Mouse (Mus musculus) adipocyte (in vitro differentiated cells): ENCODE results near the gene Gins2.

ENCODE experiments used
- DNase-seq: peaks from one replicate; pipeline ENCODE4 v3.0.0-alpha.2; 2016; ENCODE audit warnings: low spot score

The Gins2 gene

DNA sequence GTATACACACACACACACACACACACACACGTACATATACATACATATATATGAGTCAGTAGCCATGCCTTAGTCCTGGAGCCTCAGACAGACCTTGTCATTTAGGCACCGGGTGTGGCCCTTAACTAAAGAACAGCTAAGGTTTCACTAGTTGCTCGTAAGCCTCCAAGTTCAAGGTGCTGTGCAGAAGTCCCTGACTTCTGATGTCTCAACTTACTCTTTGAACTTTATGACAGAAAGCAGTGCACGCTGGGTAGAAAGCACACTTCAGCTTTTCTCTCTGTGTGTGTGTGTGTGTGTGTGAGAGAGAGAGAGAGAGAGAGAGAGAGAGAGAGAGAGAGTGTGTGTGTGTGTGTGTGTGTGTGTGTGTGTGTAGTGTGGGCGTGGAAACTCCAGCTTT, 44.9 kb downstream of the Gins2 start:
- DNase-seq = no peak

DNA sequence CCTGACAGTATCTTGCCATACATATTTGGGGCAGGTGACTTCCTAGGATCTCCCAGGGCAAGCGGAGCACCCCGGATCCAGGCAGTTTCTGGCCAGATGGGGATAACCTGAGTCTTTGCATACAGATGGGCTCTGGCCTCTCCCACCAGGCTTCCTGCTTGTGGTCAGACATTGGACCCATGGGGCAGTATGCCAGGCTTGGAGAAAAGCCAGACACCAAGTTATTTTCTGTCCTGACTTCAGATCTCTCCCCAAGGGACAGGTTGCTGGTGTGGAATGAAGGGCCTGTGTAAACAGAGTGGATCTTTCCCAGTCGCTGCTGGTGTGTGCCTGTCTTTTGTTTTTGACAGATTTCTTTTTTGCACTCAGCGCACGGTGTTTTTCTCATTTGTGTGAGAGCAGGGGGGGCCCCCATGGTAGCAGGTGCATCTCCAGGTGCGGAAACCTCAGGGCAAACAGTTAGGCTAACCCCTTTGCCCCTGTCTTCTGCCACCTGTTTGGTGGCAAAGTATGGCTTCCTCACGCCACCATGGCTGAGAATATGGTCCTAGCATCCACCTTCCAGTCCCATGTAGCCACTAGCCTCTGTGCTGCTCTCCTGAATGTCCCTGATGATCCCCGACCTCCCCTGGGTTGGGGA, 45.6 kb downstream of the Gins2 start:
- peak; percentile 30 for DNase-seq

DNA sequence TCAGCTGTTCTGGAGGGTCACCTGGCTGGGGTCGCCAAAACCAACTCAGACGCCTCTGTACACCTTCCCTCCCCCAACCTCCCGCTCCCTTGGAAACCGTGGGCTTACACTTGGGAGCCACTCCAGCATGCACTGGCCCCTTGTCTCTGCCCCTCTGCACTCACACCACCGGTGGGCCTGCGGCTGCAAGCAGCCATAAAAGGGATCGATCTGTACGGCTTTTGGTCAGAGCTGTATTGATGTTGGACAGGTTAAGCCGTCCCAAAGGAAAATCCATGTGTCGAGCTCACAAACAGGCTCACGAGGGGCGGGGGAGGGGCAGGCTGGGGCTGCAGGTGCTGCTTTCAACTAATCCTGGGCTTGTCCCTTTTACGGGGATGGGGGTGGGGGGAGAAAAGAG, 46.1 kb downstream of the Gins2 start:
- no peak for DNase-seq

DNA sequence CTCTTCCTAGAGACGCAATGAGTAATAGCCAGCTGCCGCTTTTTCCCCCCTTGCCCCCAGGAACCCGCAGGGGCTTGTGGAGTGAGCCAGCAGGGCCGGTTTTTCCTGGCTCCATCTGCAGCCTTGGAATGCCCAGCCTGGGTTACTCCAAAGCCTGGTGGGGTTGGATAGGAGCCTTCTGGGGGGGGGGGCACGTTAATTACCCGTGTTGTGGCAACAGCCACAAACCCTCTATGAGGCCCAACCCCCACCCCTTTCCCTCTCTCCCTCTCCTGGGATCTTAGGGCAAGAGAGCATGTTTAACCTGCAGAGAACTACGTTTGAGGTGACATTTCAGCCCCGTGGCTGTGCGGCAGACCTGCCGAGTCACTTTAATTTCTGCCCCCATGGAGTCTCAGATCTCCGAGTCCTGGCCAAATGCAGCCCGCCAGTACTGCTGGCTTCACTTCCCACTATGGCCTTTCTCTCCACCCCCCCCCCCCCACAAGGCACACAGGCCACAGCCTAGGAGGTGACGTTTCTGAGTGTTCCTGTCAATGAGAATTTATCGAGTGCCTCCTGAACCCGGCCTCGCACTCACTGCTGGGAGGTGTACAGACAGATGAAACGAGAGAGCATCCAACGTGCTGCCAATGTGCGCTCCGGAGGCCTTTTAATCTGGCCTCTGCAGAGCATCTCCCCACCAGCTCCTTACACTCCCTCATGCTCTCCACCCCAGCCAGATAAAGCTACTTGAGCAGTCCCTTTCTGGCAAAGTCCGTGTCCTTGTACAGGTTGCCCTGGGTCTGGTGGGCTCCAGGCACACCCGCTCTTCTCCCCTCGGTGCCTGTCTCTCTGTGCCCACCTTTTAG, 49.1 kb downstream of the Gins2 start:
- DNase-seq = no peak

DNA sequence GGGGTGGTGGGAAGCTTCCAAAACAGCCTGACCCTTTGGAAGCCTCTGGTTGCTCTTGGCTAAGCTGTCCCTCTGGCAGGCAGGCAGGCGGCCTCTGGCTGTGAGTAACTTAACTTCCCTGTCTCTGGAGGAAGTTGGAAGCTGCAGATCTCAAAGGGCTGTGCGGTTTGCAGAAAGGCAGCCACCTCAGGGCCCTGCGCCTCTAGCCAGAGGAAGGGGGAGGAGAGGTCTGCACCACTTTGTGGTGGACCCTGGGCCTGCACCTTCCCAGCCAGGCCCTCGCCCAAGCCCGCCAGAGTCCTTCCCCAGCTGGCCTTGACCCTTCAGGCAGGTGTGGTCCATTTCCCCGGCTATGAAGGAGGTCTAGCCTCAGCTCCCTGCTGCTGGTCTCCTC, 49.7 kb downstream of the Gins2 start:
- peak; percentile 52 for DNase-seq

DNA sequence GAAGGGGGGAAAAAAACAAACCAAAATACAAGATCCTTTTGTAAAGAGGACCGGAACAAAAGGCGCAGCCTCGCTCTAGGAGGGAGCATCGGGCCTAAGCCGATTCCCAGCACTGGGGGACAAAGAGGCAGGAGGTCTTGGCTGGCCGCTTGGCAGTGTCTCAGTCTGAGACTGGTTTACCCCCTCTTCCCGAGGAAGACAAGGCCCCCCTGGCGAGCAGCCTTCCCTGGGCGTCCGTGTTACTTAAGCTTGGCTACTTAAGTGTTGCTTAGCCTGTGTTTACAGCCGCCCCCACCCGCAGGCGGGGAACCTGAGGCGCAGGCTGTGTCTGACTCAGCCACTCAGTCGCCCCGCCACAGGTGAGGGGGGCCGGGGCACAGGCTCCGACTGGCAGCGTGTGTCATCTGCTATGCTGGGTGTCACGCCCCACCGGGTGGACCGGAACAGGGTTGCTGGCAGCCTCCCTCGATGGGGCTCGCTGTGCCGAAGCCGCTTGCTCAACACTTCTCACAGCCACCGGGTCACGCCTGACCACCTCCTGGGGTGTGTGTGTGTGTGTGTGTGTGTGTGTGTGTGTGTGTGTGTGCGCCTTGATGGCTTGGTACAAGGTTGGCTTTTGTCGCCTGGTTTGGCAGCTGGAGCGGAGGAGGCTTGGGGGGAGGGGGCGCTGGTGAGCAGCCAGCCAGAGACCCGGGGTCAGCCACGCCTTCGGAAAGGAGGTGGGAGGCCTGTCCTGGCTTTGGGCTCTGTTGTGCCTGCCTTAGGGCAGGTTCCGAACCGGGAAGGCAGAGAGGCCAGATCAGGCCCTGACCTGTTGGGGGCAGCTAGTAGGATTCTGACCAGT, 50.5 kb downstream of the Gins2 start:
- peak; percentile 69 for DNase-seq

DNA sequence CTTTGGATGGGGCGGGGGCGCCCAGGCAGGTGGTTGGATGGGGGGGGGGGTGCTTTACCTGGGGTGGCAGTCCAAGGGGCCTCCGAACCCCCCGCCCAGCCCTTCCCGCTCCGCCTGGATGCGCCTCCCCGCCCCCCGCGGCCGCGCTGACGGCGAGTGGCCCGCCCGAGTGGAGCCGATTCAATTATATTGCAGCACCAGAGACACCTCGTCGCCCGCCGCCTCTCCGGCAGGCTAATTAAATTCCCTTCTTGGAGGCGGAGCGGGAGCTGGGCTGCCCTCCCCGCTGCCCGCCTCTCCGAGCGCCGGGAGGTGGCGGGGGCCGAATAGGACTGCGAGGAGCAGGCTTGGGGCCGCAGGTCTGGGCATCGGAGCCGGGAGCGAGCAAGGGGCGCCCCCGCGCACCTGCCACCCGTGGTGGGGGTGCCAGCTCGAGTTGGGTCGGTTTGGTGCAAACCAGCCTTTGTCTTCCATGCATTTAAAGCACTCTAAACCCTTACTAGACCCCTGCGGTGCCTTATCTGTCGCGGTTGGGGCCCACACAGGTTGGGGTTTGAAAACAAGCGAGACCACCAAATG, 51.2 kb downstream of the Gins2 start:
- DNase-seq = peak; percentile 45

DNA sequence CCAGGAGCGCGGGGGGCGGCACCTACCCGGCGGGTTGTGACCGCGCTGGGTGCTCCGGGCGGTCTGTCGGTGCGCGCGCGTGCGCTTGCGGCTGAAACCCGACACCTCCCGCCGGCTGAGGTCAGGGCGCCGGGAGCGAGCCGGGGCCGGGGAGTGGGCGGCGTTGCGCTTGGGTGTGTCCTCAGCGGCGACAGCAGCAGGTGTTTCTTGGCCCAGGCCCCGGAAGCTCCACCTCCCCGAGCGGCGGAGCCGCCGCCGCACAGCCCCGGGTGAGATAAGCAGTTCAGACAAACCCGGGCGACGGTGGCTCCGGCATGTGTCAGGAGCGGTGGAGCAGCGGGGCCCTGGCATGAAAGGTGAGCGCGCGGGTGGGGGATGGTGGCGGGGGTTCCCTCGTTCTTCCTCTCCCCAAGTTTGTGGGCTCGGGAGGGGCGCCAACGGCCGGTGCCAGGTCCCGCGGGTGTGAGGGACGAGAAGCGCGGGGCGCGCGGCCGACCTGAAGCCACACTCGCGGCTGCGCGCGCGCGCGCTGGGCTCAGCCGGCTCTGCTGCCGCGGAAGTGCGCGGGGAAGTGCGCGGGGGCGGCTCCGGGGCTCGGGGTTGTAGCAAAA, 51.8 kb downstream of the Gins2 start:
- DNase-seq = peak; percentile 73

DNA sequence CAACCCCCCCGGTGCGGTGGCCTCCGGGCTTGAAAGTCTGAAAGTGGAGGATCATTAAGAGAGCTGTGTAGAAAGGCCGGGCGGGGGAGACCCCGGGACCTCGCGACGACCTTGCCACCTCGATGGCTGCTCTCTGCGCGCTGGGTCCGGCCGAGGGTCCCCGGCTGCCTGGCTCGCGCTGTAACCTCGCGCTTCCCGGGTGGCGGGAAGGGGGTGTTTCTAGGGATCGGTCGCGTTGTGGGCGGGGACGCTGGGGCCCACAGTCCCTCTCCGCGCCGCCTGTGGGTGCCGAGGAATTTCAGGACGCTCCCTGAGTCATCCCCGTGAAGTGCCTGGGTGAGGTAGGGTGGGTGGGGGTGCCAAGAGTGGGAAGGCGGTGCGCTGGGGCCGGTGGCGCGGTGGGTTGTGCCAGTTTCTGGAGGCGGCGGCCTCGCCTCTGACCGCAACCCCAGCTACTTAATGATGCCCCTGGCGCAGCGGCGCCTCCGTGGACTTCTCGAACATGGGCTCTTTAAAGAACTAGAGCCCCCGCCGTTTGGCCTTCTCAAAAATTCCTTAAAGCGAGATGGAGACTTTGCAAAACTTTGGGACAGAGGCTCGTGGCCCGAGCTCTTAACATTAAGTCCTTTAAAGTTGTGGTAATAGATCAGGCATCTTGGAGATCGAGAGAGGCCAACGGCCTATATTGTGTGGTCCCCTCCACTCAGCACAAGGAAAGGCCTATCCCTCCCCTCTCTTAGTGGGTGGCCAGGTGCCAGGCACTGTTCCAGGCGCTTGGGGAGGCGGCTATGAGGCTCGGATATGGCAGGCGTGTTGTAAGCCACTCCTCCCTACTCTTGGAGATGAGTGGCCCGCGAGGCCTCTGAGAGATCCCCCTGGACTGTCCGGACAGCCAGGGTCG, 52.5 kb downstream of the Gins2 start:
- peak; percentile 55 for DNase-seq

DNA sequence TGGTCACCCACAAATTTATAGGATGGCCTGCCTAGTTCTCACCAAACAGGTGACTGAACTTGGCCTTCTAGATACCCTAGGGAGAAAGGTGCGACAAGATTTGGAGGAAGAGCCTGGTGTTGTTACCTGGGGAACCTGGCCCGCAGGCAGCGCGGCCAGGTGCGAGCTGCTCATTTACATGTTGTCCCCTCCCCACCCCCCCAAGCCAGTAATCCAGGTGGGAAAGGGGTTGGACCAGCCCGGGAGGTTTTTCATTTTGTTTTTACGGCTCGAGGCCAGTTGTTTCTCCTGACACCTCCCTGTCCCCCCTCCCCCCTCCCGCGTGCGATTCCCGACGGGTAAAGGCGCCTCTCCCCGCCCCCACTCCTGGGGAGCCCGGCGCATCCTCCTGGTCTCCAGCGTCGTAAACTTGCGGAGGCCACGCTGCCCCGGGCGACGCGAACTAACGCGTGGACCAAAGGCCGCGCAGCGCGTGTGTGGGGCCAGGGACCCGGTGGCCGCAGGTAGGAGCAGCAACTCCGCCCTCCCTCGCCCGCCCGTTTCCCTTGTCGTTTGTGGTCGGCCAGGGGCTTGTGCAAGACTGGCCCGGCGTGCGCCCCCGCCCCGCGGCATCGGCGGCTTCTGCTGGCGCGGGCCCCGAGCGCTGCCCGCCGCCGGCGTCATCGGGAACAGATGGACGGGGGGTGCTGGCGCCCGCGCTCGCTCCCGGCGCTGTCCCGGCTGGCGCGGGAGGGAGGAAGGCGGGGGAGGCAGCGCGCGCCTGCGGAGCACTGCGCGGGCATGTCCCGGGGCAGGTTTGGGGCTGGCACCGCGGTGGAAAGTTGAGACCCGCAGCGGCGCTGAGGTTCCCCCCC, 53.4 kb downstream of the Gins2 start:
- DNase-seq = peak; percentile 20

DNA sequence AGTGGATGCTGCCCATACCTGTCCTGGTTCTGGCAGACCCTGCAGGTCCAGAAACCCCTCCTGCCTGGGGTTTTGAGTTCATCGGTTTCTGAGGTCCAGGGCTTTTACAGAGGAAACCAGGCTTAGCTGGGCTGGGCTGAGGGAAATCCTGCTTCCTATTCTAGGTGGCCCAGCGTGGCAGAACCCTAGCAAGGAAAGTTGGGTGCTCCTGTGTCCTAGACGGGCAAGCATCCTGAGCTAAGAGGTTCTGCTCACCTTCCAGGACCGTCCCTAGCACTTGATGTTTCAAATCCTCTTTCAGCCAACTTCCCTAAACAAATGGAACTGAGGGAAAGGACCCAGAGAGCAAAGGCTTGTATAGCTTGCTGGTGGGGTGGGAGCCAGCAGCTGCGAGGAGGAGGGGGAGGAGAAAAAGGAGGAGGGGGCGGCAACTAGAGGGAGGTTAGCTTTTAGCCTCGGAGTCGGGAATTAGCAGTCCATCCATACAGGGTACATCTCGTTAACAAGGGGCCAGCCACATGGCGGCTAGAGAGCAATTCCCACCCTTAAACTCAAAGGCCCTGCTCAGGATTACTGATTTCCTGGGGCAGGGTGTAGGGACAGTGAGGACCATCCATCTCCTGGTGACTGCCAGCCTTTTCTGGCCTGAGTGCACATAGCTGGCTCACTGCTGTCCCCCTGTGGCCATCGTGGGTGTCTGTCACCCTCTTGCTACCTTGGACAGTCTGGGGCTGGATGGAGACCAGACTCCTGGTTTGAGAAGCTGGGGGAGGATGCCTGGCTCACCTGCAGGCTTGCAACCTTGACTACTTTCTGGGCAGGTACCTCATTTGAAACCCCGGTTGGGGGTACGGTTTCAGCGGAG, 54.4 kb downstream of the Gins2 start:
- peak; percentile 79 for DNase-seq

DNA sequence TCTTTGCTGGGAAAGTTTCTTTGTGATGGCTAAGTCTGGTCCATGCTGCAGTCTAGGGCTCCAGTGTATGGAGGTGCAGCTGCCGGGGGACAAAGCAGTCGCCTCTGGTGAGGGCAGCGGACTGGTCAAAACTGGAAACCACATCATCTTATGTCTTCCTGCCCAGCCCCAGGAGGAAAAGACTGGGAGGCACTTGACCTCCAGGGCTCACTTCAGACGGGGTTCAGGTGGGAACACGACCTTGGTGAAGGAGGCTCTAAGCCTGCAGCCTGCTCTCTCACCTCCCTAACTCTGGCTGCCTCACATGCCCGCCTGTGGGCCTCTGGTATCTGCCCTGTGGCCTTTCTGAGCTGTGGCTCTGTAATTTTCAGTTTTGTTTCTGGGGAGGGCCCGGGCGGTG, 55.0 kb downstream of the Gins2 start:
- DNase-seq = no peak

DNA sequence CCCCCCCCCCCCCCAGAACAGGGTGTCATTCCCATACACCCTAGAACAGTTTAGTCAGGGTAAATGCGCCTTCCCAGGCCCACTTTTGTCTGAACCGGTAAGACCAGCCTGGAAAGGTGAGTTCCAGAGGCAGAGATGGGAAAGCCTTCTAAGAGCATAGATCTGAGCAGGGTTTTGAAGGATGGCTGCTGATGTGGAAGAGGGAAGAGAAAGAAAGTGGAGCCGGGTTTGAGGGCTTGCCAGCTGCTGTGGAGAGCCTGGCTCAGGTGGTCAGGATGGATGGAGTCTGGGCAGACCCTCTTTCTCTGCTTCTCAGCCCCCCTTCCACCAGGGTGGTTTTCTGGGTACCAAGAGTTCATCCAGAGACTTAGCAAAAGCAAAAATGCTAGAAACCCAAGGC, 55.7 kb downstream of the Gins2 start:
- DNase-seq = no peak

DNA sequence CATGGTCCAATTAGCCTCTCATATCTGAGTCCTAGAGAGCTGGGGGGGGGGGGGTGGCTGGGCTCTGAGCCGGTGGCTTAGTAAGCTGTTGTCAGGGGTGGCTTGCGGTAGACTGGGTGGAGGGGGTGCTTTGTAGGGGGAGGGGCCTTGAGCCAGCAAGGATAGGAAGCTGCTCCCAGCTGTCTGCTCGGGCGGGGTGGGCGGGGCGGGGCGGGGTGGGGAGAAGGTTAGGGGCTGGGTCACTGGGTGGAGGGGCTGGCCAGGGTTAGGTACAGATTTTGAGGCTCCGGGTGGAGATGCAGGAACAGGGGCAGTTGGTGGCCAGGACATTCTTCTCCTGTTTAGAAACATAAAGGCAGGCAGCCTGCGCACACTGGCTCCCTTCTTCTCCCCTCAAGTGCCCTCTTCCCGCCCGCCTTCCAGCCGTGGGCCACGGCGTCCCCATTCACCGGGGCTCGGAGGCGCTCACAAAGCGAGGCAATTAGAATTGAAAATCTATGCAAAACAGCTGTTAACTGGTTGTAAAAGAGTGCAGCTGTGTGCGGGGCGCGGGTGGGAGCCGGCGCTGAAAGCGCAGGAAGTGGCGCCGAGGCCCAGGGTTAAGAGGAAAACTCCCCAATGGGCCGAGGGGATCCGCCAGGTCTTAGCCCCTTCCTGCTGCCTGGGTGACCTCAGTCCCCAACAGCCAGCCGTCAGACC, 56.4 kb downstream of the Gins2 start:
- DNase-seq = no peak

DNA sequence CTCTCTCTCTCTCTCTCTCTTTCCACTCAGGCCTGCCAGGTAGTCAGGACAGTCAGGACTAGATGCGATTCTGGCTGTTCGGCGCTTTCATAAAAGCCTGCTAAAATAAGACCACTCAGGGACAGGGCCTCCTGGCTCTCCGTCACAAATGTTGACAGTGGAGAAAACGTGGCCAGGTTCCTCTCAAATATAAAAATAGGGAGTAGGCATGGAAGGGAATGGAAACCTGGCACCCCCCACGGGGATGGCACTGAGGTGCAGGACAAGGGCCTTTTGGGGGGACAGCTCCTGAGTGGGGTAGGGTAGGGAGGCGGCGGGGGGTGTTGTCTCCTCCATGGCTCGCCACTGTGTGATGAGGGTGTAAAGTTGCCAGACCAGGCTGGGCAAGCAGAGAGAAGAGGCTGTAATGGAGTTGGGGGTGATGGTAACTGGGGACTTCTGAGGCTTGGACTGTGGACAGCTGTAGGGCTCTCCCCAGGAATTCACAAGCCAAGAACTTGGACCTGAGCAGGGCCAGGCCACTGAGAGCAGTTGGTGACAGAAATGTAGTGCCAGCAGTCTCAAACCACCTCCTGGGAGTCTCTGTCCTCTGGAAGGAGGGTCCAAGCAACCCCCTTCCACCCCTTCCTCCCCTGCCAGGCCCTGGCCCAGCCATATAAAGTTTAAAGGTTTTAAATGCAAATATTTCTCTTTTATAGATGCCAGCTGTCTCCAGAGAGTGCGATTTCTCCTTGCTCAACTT, 57.2 kb downstream of the Gins2 start:
- DNase-seq = no peak

DNA sequence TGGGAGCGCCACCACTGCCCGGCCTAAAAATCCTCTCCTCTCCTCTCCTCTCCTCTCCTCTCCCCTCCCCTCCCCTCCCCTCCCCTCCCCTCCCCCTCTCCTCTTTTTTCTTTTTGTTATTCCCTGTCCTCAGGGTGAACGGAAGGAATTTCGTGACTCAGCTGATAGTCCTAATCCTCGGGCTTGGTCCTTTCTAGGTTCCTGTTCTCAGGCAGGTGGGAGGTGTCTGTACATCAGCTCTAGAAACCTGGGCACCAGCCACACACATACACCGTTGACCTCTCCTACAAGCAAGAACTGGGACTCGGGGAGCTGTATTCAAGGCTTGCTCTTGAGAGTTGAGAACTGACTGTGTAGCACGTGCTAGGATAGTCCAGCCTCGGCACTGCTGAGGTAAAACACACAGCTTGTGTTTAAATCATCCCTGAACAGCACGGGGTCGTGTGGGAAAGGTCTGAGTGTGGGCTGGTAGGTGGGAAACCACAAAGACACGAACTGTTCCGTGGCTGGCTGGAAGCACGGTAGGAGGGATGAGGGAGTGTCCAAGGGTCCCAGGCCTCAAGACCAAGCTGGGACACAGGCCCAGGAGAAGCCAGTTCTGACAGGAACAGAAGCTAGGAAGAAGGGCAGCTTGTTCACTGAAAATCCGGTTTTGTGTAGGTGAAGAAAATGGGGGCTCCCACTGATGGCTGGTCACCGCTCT, 58.0 kb downstream of the Gins2 start:
- DNase-seq = no peak

DNA sequence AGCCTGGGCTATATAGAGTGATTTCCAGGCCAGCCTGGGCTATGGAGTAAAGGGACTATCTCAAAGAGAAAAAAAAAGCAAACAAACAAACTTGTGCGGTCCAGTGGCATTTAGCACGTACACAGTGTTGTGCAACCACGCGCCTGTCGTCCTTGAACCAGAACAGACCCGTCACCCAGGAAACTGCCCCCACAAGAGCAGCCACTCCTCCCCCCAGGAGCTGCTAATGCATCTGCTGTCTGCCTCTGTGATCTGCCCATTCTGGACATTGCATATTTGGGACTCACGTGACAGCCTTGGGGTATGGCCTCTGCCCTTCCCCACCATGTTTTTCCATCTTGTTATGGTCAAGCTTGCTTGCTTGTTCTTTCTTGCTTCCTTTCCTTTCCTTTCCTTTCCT, 59.9 kb downstream of the Gins2 start:
- DNase-seq = no peak
